Mouse (Mus musculus) heart, embryonic 15.5 days (tissue): ENCODE data around the gene Arhgef2. TPM values are rescaled to one million over a fixed set of nuclear protein-coding genes. Genes with fewer than 3 reads are reported as not detected.

ENCODE experiments used
- ATAC-seq: fragments of 200-750 bp; cut with Nextera tagmentation; replicated peaks from 2 replicates; pipeline ENCODE4 v1.8.0; 2017; ENCODE audit warnings: low read depth, moderate TSS enrichment; ENCODE audit not compliant: insufficient number of reproducible peaks, insufficient read depth, low FRiP score
- H3K27ac ChIP-seq: fragments of 300-500 bp; sonication (generic); 2 replicates; pipeline ENCODE4 v1.5.1; 2015; ENCODE audit warnings: mild to moderate bottlenecking, inconsistent platforms
- H3K27me3 ChIP-seq: fragments of 300-500 bp; sonication (generic); 2 replicates; pipeline ENCODE4 v1.6.1; 2015; ENCODE audit warnings: inconsistent platforms
- H3K36me3 ChIP-seq: fragments of 300-500 bp; sonication (generic); 2 replicates; pipeline ENCODE4 v1.6.1; 2015; ENCODE audit warnings: mild to moderate bottlenecking, inconsistent platforms
- H3K4me1 ChIP-seq: fragments of 300-500 bp; sonication (generic); replicated peaks from 2 replicates; pipeline ENCODE4 v1.6.1; 2015; ENCODE audit warnings: inconsistent platforms
- H3K4me2 ChIP-seq: fragments of 300-500 bp; sonication (generic); 2 replicates; pipeline ENCODE4 v1.6.1; 2015; ENCODE audit warnings: inconsistent platforms, mild to moderate bottlenecking, moderate library complexity
- H3K4me3 ChIP-seq: fragments of 300-500 bp; sonication (generic); 2 replicates; pipeline ENCODE4 v1.5.1; 2015; ENCODE audit warnings: mild to moderate bottlenecking, inconsistent platforms
- H3K9ac ChIP-seq: fragments of 300-500 bp; sonication (generic); 2 replicates; pipeline ENCODE4 v1.6.1; 2015; ENCODE audit warnings: mild to moderate bottlenecking, inconsistent platforms
- H3K9me3 ChIP-seq: fragments of 300-500 bp; sonication (generic); replicated peaks from 2 replicates; pipeline ENCODE4 v1.6.1; 2016; ENCODE audit warnings: inconsistent platforms
- WGBS: fragments of 180-500 bp; shearing (Covaris S2); methylation state at CpG from one replicate; pipeline ENCODE4 v1.1.7; 2015; ENCODE audit warnings: mixed read lengths; 5-methylcytosine and 5-hydroxymethylcytosine counted together
- polyA plus RNA-seq: library from polyadenylated mRNA; unstranded; fragments of >200 nt; fragmentation: Nextera tagmentation; extraction: Ambion mirVana; gene quantifications from 2 replicates; pipeline ENCODE4 v1.2.1, GENCODE M21; 2015

Gene Arhgef2
- polyA plus RNA-seq, 1 experiment from 2014 or later: 72.8 TPM

- H3K27ac ChIP-seq: no peak overlapping the region
- H3K4me1 ChIP-seq: peaks cover 6% of the 10 kb centered on the region; the same call in 1 of the 2 replicates
- no peak overlapping the region for H3K9ac ChIP-seq
- H3K27me3 ChIP-seq: no peaks in the 10 kb centered on the region
- H3K4me3 ChIP-seq: no peak overlapping the region
- no peaks in the 10 kb centered on the region for H3K9me3 ChIP-seq
- H3K4me2 ChIP-seq: no peak overlapping the region
- H3K36me3 ChIP-seq: peaks cover 67% of the 10 kb centered on the region
- ATAC-seq: no peak
- 55% methylated on average over 6 of the region's 6 CpGs for WGBS
Observed at GRCm38 (mm10) chr3:88646426-88646995, 40.7 kb downstream of the Arhgef2 start.

- no peak overlapping the region for H3K4me2 ChIP-seq
- H3K36me3 ChIP-seq: peaks cover 61% of the 10 kb centered on the region
- no peaks in the 10 kb centered on the region for H3K27me3 ChIP-seq
- no peak overlapping the region for H3K27ac ChIP-seq
- no peak overlapping the region for H3K9ac ChIP-seq
- H3K4me1 ChIP-seq: peaks cover 6% of the 10 kb centered on the region; the same call in 1 of the 2 replicates
- ATAC-seq: 0 out of 2 replicates have a peak, but pooled peaks have one; percentile 21
- no peak overlapping the region for H3K4me3 ChIP-seq
- 86% methylated on average over 3 of the region's 3 CpGs for WGBS
- H3K9me3 ChIP-seq: no peaks in the 10 kb centered on the region
Observed at GRCm38 (mm10) chr3:88647076-88647475, 41.3 kb downstream of the Arhgef2 start.

- Histone ChIP-seq H3K9ac (no peak overlapping the region), H3K9me3 (no peaks in the 10 kb centered on the region), H3K4me3 (no peak overlapping the region), H3K4me1 (peaks cover 6% of the 10 kb centered on the region; the same call in 1 of the 2 replicates), H3K27me3 (no peaks in the 10 kb centered on the region), H3K4me2 (no peak overlapping the region), H3K36me3 (peaks cover 53% of the 10 kb centered on the region), H3K27ac (no peak overlapping the region)
- ATAC-seq: no peak
- WGBS: 86% methylated on average over 14 of the region's 14 CpGs
Observed at GRCm38 (mm10) chr3:88647779-88648413, 42.1 kb downstream of the Arhgef2 start.

- Histone ChIP-seq H3K4me3 (no peak overlapping the region), H3K27ac (no peak overlapping the region), H3K36me3 (peaks cover 46% of the 10 kb centered on the region), H3K4me2 (no peak overlapping the region), H3K9me3 (no peaks in the 10 kb centered on the region), H3K9ac (no peak overlapping the region), H3K4me1 (peaks cover 13% of the 10 kb centered on the region), H3K27me3 (no peaks in the 10 kb centered on the region)
- no peak for ATAC-seq
- WGBS: 84% methylated on average over 12 of the region's 12 CpGs
Observed at GRCm38 (mm10) chr3:88648452-88649168, 42.8 kb downstream of the Arhgef2 start.

DNA sequence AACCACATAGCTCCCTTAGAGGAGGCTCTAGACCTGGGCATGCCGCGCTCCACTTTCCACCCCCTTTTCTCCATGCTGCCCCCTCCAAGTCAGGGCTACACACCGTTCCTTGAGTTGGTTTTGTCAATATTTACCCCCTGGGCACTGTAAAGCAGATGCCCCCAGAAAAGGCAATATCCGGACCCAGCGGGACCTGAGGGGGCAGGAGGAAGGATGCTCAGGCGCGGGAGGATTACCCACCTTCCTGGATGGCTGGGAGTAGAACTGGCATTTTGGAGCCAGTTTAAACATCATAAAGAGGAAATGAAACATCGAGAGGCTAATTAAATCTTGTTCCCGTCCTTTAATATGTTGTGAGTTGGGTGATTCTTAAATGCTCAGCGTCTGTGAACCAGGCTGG, 43.4 kb downstream of the Arhgef2 start:
- H3K9ac ChIP-seq: no peak overlapping the region
- no peak overlapping the region for H3K27ac ChIP-seq
- no peaks in the 10 kb centered on the region for H3K27me3 ChIP-seq
- H3K4me2 ChIP-seq: no peak overlapping the region
- H3K4me3 ChIP-seq: no peak overlapping the region
- H3K9me3 ChIP-seq: no peaks in the 10 kb centered on the region
- peaks cover 40% of the 10 kb centered on the region for H3K36me3 ChIP-seq
- H3K4me1 ChIP-seq: peaks cover 18% of the 10 kb centered on the region
- WGBS: 80% methylated on average over 10 of the region's 10 CpGs
- ATAC-seq: no peak

- no peak overlapping the region for H3K4me3 ChIP-seq
- H3K36me3 ChIP-seq: peaks cover 32% of the 10 kb centered on the region
- H3K4me2 ChIP-seq: no peak overlapping the region
- peaks cover 26% of the 10 kb centered on the region for H3K4me1 ChIP-seq
- H3K27ac ChIP-seq: no peak overlapping the region
- H3K27me3 ChIP-seq: no peaks in the 10 kb centered on the region
- no peak for ATAC-seq
- 94% methylated on average over 13 of the region's 13 CpGs for WGBS
- no peaks in the 10 kb centered on the region for H3K9me3 ChIP-seq
- no peak overlapping the region for H3K9ac ChIP-seq
Observed at GRCm38 (mm10) chr3:88649967-88650366, 44.2 kb downstream of the Arhgef2 start.

DNA sequence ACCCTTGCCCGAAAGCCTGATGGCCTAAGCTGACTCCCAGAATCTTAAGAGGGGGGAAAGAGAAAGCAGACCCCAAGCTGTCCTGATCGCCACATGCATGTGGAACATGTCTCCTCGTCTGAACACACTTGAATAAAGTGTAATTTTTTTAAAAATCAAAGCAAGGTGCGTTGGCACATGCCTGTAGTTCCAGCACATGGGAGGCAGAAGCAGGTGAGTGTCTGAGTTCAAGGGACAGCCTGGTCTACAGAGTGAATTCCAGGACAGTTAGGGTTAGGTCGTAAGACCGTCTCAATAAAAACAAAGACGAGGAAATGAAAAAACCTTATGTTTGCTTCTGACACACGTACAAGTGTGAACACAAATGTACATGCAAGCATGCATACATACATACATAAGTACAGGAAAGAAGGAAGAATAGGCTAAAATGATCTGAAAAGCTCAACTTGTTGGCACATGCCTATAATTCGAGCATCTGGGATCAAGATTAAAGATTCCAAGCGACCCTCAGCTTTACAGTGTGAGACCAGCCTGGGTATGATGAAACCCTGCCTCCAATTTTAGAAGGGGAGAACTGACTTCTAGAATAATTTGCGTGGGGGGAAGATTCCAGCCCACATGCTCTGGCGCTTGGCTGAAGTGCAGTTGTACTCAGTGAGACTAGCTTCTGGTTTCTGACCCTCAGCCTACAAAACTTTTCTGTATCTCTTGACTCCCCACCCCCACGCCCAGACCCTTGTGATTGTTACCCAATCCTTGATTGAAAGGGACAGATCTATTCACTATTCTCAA, 45.1 kb downstream of the Arhgef2 start:
- no peak for ATAC-seq
- no peak overlapping the region for H3K27ac ChIP-seq
- H3K4me2 ChIP-seq: no peak overlapping the region
- no peaks in the 10 kb centered on the region for H3K9me3 ChIP-seq
- H3K27me3 ChIP-seq: no peaks in the 10 kb centered on the region
- no peak overlapping the region for H3K4me3 ChIP-seq
- WGBS: 66% methylated on average over 13 of the region's 13 CpGs
- H3K4me1 ChIP-seq: peaks cover 30% of the 10 kb centered on the region
- H3K36me3 ChIP-seq: peaks cover 24% of the 10 kb centered on the region
- no peak overlapping the region for H3K9ac ChIP-seq

- Histone ChIP-seq H3K4me3 (no peak overlapping the region), H3K36me3 (peaks cover 14% of the 10 kb centered on the region), H3K27me3 (no peaks in the 10 kb centered on the region), H3K9me3 (no peaks in the 10 kb centered on the region), H3K4me1 (peaks cover 30% of the 10 kb centered on the region), H3K27ac (no peak overlapping the region), H3K4me2 (no peak overlapping the region), H3K9ac (no peak overlapping the region)
- 66% methylated on average over 18 of the region's 18 CpGs for WGBS
- no peak for ATAC-seq
Observed at GRCm38 (mm10) chr3:88651669-88652618, 46.2 kb downstream of the Arhgef2 start.

DNA sequence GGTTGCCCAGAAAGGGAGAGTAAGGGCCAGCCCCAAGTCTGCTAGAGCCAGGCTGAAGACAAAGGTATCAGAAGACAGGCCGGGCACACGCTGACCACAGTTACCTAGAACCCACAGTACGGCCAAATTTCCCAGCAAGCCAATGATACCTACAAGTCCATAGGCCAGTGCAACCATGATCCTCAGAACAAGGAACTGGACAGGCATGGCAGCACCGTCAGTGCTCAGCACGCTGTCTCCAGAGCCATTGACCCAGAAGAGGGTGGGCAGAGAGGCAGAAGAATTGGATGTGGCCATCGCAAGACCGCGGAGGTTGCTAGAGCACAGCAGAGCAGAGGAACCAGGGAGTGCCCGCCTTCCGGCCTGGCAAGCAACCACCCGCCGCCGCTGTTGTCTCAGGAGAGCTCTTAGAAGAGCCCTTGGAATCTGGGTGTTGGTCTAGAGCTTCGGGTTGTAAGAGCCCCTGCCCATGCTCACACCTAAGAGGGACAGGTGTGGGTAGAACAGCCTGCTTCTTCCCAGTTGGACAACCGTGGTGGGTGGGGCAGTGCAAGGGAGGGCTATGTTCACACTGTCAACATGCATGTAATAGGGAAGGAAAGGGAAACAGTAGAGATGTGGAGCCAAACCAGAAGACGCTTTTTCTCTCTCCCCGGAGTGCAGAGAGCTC, 47.2 kb downstream of the Arhgef2 start, which contains the start of gene Rxfp4:
Gene Rxfp4, minus strand, starts transcription at position 297 of the 670 bp plus-strand sequence.
- no peaks in the 10 kb centered on the region for H3K27me3 ChIP-seq
- no peaks in the 10 kb centered on the region for H3K9me3 ChIP-seq
- no peak within 1 kb of the TSS for H3K4me3 ChIP-seq
- ATAC-seq: no peak
- peaks cover 30% of the 10 kb centered on the region for H3K4me1 ChIP-seq
- no peak within 1 kb of the TSS for H3K9ac ChIP-seq
- 81% methylated on average over 17 of the region's 17 CpGs for WGBS
- peaks cover 3% of the 10 kb centered on the region for H3K36me3 ChIP-seq
- peak within 1 kb of the TSS; percentile 31; the same call in 1 of the 2 replicates for H3K27ac ChIP-seq
- no peak within 1 kb of the TSS for H3K4me2 ChIP-seq
